Mouse (Mus musculus) stomach, embryonic 14.5 days (tissue): Measurements from ENCODE around the gene Taf1c. TPM values are rescaled to one million over a fixed set of nuclear protein-coding genes. Genes with fewer than 3 reads are reported as not detected.

Source experiments
- ATAC-seq: fragments of 200-750 bp; cut with Nextera tagmentation; 2 replicates; pipeline ENCODE4 v1.8.0; 2017; ENCODE audit warnings: low read depth, moderate TSS enrichment; ENCODE audit not compliant: insufficient number of reproducible peaks, insufficient read depth, low FRiP score
- H3K27ac ChIP-seq: fragments of 300-500 bp; sonication (generic); 2 replicates; pipeline ENCODE4 v1.5.1; 2014; ENCODE audit warnings: mild to moderate bottlenecking, low read length, moderate library complexity, mixed read lengths
- H3K27me3 ChIP-seq: fragments of 300-500 bp; sonication (generic); 2 replicates; pipeline ENCODE4 v1.6.1; 2014; ENCODE audit warnings: low read length, control low read depth, mixed read lengths; ENCODE audit not compliant: control insufficient read depth, insufficient read depth
- H3K36me3 ChIP-seq: fragments of 300-500 bp; sonication (generic); 2 replicates; pipeline ENCODE4 v1.6.1; 2014; ENCODE audit warnings: mild to moderate bottlenecking, control low read depth, low read length, moderate library complexity, mixed read lengths; ENCODE audit not compliant: control insufficient read depth, insufficient read depth
- H3K4me1 ChIP-seq: fragments of 300-500 bp; sonication (generic); 2 replicates; pipeline ENCODE4 v1.6.1; 2014; ENCODE audit warnings: low read length, control low read depth, mixed read lengths; ENCODE audit not compliant: control insufficient read depth, insufficient read depth
- H3K4me2 ChIP-seq: fragments of 300-500 bp; sonication (generic); replicated peaks from 2 replicates; pipeline ENCODE4 v1.6.1; 2014; ENCODE audit warnings: low read depth, low read length, control low read depth
- H3K4me3 ChIP-seq: fragments of 300-500 bp; sonication (generic); 2 replicates; pipeline ENCODE4 v1.5.1; 2014; ENCODE audit warnings: low read depth, low read length, control low read depth
- H3K9ac ChIP-seq: fragments of 300-500 bp; sonication (generic); replicated peaks from 2 replicates; pipeline ENCODE4 v1.6.1; 2014; ENCODE audit warnings: low read depth, mild to moderate bottlenecking, control low read depth, low read length, moderate library complexity, mixed read lengths
- H3K9me3 ChIP-seq: fragments of 300-500 bp; sonication (generic); 2 replicates; pipeline ENCODE4 v1.6.1; 2016; ENCODE audit warnings: low read depth, low read length, control low read depth; ENCODE audit not compliant: control insufficient read depth
- WGBS: fragments of 180-500 bp; shearing (Covaris S2); extraction: QIAGEN DNeasy Blood & Tissue Kit; methylation state at CpG from one replicate; pipeline ENCODE4 v1.1.7; 2014; 5-methylcytosine and 5-hydroxymethylcytosine counted together
- polyA plus RNA-seq: library from polyadenylated mRNA; unstranded; fragments of >200 nt; fragmentation: Nextera tagmentation; extraction: Ambion mirVana; gene quantifications from 2 replicates; pipeline ENCODE4 v1.2.1, GENCODE M21; 2014

Taf1c gene
- polyA plus RNA-seq, 1 experiment from 2014 or later = 11.4 TPM

- Histone ChIP-seq H3K9ac (no peak overlapping the region), H3K27me3 (no peaks in the 10 kb centered on the region), H3K36me3 (peaks cover 18% of the 10 kb centered on the region), H3K4me1 (no peaks in the 10 kb centered on the region), H3K4me3 (no peak overlapping the region), H3K27ac (no peak overlapping the region), H3K9me3 (no peaks in the 10 kb centered on the region), H3K4me2 (no peak overlapping the region)
- WGBS = 81% methylated on average over 9 of the region's 9 CpGs
- ATAC-seq = no peak
Measured at GRCm38 (mm10) chr8:119568251-119568650, 36.8 kb downstream of the Taf1c start.

GRCm38 (mm10) chr8:119566367-119566766 is 38.7 kb downstream of the Taf1c start:
- Histone ChIP-seq H3K36me3 (peaks cover 25% of the 10 kb centered on the region), H3K4me1 (no peaks in the 10 kb centered on the region), H3K4me2 (no peak overlapping the region), H3K9ac (no peak overlapping the region), H3K9me3 (no peaks in the 10 kb centered on the region), H3K27me3 (no peaks in the 10 kb centered on the region), H3K27ac (no peak overlapping the region), H3K4me3 (no peak overlapping the region)
- ATAC-seq = no peak
- 71% methylated on average over 11 of the region's 11 CpGs for WGBS

- H3K4me1 ChIP-seq = peaks cover 4% of the 10 kb centered on the region; the same call in 1 of the 2 replicates
- peaks cover 25% of the 10 kb centered on the region for H3K36me3 ChIP-seq
- ATAC-seq = no peak
- no peak overlapping the region for H3K4me2 ChIP-seq
- no peak overlapping the region for H3K4me3 ChIP-seq
- no peak overlapping the region for H3K9ac ChIP-seq
- H3K9me3 ChIP-seq = no peaks in the 10 kb centered on the region
- no peak overlapping the region for H3K27ac ChIP-seq
- no peaks in the 10 kb centered on the region for H3K27me3 ChIP-seq
- WGBS = 91% methylated on average over 14 of the region's 14 CpGs
Measured at GRCm38 (mm10) chr8:119563849-119564251, 41.2 kb downstream of the Taf1c start.

GRCm38 (mm10) chr8:119559402-119559720 is 45.7 kb downstream of the Taf1c start:
- peak overlapping the region; percentile 7; the same call in 1 of the 2 replicates for H3K27ac ChIP-seq
- H3K36me3 ChIP-seq = peaks cover 17% of the 10 kb centered on the region
- H3K4me2 ChIP-seq = peak overlapping the region; percentile 59; the same call in 1 of the 2 replicates
- H3K27me3 ChIP-seq = no peaks in the 10 kb centered on the region
- WGBS = 90% methylated on average over 6 of the region's 6 CpGs
- no peaks in the 10 kb centered on the region for H3K9me3 ChIP-seq
- H3K4me3 ChIP-seq = 0 out of 2 replicates have a peak overlapping the region, but pooled peaks have one; percentile 74
- H3K4me1 ChIP-seq = peaks cover 15% of the 10 kb centered on the region; the same call in 1 of the 2 replicates
- H3K9ac ChIP-seq = peak overlapping the region; percentile 74; the same call in 1 of the 2 replicates
- no peak for ATAC-seq

- 6% methylated on average over 63 of the region's 63 CpGs for WGBS
- Histone ChIP-seq H3K4me3 (peak within 1 kb of the TSS; percentile 74), H3K9me3 (no peaks in the 10 kb centered on the region), H3K36me3 (peaks cover 12% of the 10 kb centered on the region), H3K4me1 (peaks cover 15% of the 10 kb centered on the region; the same call in 1 of the 2 replicates), H3K27me3 (no peaks in the 10 kb centered on the region), H3K27ac (peak within 1 kb of the TSS; percentile 86), H3K9ac (peak within 1 kb of the TSS; percentile 74), H3K4me2 (peak within 1 kb of the TSS; percentile 94)
- ATAC-seq = peak; percentile 95
Measured at GRCm38 (mm10) chr8:119558603-119559401, 46.2 kb downstream of the Taf1c start, which contains the start of gene Mbtps1. Gene Mbtps1 (minus strand): TSS chr8:119558735.

GRCm38 (mm10) chr8:119557821-119558602 is 47.0 kb downstream of the Taf1c start:
- under 1% methylated on average over 49 of the region's 55 CpGs for WGBS
- Histone ChIP-seq H3K27me3 (no peaks in the 10 kb centered on the region), H3K9me3 (no peaks in the 10 kb centered on the region), H3K4me3 (peak overlapping the region; percentile 74), H3K4me1 (peaks cover 15% of the 10 kb centered on the region; the same call in 1 of the 2 replicates), H3K4me2 (peak overlapping the region; percentile 94), H3K9ac (peak overlapping the region; percentile 74), H3K27ac (peak overlapping the region; percentile 86), H3K36me3 (peaks cover 6% of the 10 kb centered on the region; the same call in 1 of the 2 replicates)
- ATAC-seq = peak; percentile 86

- Histone ChIP-seq H3K4me3 (peak overlapping the region; percentile 74), H3K27ac (no peak overlapping the region), H3K4me2 (peak overlapping the region; percentile 94), H3K36me3 (no peaks in the 10 kb centered on the region), H3K9me3 (no peaks in the 10 kb centered on the region), H3K9ac (no peak overlapping the region), H3K4me1 (peaks cover 15% of the 10 kb centered on the region; the same call in 1 of the 2 replicates), H3K27me3 (no peaks in the 10 kb centered on the region)
- ATAC-seq = no peak
- 75% methylated on average over 9 of the region's 9 CpGs for WGBS
Measured at GRCm38 (mm10) chr8:119557132-119557531, 47.9 kb downstream of the Taf1c start.

GRCm38 (mm10) chr8:119555861-119556260 is 49.2 kb downstream of the Taf1c start:
- no peaks in the 10 kb centered on the region for H3K36me3 ChIP-seq
- H3K27ac ChIP-seq = no peak overlapping the region
- H3K9ac ChIP-seq = no peak overlapping the region
- peaks cover 15% of the 10 kb centered on the region; the same call in 1 of the 2 replicates for H3K4me1 ChIP-seq
- H3K27me3 ChIP-seq = no peaks in the 10 kb centered on the region
- H3K4me2 ChIP-seq = no peak overlapping the region
- ATAC-seq = no peak
- no peaks in the 10 kb centered on the region for H3K9me3 ChIP-seq
- H3K4me3 ChIP-seq = no peak overlapping the region
- 91% methylated on average over 6 of the region's 6 CpGs for WGBS
